Mouse (Mus musculus) erythroid progenitor cell, adult 5-6 weeks (primary cell): ENCODE measurements around the gene Cwf19l1. TPM values are rescaled to one million over a fixed set of nuclear protein-coding genes. Genes with fewer than 3 reads are reported as not detected.

ENCODE experiments used
- ATAC-seq: replicated peaks from 2 replicates; pipeline ENCODE4 v1.8.0; 2016; ENCODE audit warnings: moderate number of reproducible peaks, mild to moderate bottlenecking, moderate TSS enrichment, inconsistent platforms; ENCODE audit not compliant: poor library complexity, low FRiP score, severe bottlenecking
- total RNA-seq, 2 experiments: library from RNA; stranded (forward) in 1 of 2; stranded (reverse) in 1 of 2; fragments of 150-400 nt in 1 of 2; fragments of 186-747, 209-891 nt in 1 of 2; gene quantifications; 2 replicates each; pipeline versions ENCODE4 v1.2.3 to v1.2.4; 2015 to 2017; ENCODE audit warnings: low replicate concordance in 2 of 2

Cwf19l1 gene
- 5.4 and 23.1 TPM in 2 replicates for total RNA-seq (2015; ENCODE audit: low replicate concordance)
- 4.1 and 8.6 TPM in 2 replicates for total RNA-seq (2017; ENCODE audit: low replicate concordance)

DNA sequence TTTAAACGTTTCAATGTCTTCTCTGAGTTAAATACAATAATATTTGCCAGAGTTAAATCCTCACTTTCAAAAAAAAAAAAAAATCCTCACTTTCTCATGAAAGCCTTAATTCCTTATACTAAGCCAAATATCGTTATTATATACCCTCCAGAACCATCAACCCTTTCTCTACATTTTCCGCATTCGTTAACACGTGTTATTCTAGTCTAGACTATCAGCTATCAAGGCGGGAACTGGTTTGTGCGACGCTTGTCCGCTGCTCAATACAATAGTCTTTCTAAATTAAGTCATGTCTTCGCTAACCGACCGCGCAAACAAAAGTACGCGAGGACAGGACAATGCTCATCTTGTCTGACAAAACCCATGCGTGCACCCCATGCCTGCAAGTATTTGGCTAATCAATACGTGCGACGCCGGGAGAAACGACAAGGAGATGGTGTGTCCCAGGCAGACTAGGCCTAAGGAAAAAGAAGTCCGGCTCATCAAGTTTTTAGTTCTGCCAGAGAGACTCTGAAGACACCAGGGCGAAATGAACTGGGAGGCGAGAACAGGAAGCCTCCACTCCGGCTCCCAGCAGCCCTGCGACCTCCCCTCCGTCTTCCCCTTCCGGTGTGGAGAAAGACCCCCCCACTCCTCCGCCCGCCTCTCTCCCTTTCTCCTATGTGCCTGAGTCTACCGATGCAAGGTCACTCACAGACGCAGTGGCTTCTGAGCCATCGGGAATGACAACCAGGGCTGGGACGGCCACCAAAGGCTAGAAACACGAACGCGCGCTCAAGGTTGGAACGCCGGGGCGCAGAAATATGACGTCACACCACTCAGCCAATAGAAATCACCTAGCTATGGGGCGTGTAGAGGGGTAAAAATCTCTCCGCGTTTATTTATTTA lies at the start of gene Cwf19l1:
Cwf19l1 (minus strand) TSS at position 805 of the 888 bp plus-strand sequence.
- ATAC-seq = peak; percentile 92

DNA sequence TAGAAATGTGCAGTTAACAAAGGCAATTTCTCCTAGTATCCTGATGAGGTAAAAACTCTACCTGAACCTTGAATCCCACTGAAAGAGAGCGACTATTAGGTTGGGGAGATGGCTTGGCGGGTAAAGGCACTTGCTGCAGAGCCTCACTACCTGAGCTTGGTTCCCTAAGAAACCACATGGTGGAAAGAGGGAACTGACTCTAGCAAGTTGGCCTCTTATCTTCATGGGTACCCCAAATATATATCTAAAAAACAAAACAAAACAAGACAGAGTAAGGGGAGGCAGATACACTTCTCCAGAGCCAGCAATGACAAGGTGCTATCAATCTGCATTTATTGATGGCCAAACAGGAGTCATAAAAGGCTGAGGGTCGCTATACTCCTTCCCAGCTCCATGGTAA lies 48.3 kb upstream of the Cwf19l1 start:
- ATAC-seq = no peak

DNA sequence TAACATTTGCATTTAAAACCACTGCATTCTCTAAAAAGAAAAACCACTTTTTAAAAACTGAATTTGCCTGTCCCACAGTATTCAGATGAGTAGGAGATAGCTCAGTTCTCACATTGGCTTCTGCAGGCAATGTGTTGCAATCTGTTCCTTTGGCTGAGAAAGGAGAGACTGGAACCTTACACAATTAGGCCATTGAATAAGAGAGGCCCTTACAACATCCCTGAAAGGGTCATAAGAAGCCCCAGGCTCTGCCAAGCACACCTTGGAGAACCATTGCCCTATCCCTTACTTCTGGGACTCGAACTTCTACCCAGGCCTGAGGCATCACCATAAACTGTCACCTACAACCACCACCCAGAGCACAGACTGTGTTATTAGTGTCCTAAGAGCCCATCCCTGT lies 44.8 kb upstream of the Cwf19l1 start:
- no peak for ATAC-seq

DNA sequence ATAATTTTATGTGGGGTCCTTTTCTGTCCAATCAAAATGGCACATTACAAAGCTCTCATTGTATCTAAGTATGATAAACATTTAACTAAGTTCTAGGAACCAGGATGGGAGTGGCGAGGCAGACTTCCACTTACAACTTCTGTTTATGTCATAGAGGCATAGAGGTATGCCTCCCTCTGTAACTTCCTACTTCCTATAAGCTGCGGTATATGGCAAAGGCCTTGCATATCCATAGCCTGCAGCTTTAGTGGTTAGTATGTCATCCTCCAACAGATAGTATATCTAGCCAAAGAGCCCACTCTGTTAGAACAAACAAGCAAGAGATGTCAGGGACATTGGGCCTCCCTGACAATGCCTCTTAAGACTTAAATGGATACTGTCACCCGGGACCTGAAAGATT lies 41.1 kb upstream of the Cwf19l1 start:
- ATAC-seq = no peak

DNA sequence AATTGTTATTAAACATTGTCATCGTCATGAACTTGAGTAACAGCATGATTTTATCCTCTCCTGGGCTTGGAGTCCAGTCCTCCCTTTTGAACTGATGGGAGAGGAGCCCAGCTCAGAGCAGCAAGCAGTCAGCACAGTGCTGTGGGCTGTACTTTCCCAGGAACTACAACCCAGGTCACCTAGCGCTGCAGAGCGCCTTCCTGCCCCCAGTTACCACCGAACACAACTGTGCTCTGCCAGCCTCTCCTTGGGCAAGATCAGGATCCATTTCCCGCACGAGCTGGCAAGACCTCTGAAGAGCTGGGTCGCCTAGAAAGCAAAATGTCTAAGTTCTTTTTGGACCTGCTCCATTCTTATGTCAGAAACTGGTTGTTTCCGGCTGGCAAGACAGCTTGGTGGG lies 39.2 kb upstream of the Cwf19l1 start:
- no peak for ATAC-seq

DNA sequence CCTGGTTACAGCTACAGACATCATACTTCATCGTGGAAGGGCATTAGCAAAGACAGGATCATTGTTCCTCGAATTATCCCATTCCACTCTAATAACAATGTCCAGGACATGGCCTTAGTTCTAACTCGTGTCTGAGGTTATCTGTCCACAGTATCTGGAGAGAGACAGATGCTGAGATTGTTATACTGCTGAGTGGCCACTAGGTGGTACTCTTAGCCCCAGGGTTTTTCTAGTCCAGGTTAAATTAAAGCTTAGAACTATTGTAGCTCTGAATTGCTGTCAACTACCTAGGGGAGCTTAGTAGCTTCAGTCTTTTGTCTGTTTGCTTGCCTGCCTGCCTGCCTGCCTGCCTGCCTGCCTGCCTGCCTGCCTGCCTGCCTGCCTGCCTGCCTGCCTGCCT lies 25.8 kb upstream of the Cwf19l1 start:
- ATAC-seq = no peak

DNA sequence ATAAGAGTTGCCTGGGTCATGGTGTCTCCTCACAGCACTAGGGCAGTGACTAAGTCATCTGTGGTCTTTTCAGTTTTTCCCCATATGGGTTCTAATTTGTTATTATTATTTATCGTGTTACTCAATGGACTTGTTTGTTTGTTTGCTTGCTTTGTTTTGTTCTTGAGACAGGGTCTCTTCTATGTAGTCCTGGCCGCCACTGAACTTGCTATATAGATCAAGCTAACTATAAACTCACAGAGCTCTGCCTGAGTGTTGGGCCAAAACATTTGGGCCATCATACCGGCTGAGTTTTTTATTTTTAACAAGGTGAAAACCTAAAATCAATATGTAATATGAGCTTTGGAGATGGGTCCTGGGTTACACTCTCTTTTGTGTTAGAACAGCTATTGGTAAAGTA lies 23.7 kb upstream of the Cwf19l1 start:
- no peak for ATAC-seq

DNA sequence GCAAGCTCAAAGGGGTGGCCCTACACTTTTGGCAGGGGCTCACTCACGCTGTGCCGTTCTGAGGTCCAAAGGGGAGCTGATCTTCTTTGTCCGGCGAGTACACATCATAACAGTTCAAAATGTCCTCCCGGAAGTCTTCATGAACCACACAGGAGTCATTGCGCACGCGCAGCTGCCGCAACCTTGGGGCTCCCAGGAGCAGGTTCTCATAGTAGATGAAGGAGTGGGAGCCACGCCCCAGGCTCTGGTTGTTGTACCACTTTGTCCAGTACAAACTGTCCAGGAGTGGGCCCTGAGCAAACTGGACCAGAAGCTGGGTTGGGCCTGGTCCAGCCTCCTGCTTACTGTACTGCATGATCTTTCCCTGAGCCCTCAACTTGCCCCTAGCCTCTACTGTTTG lies 21.3 kb upstream of the Cwf19l1 start:
- no peak for ATAC-seq

DNA sequence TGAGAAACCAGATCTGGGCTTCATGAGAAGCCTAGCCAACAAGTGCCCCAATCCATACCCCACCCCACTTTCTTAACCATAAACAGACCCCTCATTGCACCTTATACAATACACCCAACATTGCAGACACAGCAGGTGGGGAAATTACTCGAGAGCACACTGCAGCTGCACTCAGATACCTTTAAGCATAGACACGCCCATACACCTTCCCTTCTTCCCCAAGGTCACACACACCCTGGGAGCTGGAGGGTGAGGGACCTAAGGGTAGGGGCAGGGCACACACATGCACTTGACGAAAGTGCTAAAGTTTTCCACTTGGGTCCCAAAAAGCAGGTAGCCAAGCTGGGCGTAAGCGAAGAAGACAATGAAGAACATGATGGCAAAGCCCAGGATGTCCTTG lies 18.1 kb upstream of the Cwf19l1 start:
- no peak for ATAC-seq

DNA sequence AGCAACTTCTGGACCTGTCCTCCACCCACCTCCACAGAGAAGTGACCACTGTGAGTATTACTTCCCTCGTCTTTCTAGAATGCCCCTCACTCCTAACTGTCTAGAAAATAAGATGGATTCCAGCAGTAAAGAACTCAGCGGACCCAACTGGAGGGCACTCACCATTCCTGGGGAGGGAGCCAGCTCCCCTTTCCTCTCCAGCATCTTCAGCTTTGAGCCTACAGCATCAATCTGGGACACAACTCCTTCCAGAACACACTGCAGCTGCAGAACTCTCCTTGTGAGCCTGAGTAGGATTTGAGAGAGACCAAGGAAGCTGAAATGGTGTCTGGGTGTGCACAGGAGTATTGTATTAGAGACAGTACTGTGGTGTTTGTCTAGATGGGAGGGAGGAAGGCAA lies 13.3 kb upstream of the Cwf19l1 start:
- ATAC-seq = no peak

DNA sequence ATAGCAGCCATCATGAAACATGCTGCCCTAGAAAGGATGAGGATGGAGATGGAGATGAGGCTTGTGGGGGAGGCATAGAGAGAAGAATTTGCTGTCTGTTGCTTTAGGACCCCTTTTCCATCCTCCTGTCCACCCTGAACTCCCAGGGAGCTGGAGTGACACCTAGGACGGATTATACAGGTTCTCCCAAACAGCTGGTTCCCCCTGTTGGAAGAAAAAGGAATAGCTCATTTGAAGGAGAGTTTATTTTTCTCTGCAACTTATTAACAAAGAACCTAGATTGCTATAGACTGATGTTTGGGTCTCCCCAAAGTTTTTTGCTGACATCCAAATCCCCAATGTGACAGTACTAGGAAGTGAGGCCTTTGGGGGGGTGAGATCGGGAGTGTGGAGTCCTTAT lies 12.7 kb upstream of the Cwf19l1 start:
- ATAC-seq = no peak

DNA sequence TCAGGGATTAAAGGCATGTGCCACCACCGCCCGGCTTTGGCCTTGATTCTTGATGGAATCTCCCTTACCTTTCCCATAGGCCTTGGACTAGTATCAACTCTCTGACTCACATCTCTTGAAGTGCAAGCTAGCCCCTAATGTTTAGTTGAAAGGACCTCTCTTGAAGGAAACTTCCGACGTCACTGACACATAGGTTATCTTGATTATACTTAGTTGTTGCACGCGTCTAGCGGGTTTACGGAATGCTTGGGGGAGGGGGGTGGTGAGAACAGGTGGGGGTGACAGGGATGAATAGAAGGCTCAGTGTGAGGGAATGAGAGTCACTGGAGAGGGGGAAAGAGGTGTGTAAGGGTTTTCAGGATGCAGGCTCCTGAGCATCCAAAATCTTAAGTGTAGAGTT lies 11.3 kb upstream of the Cwf19l1 start:
- ATAC-seq = no peak

DNA sequence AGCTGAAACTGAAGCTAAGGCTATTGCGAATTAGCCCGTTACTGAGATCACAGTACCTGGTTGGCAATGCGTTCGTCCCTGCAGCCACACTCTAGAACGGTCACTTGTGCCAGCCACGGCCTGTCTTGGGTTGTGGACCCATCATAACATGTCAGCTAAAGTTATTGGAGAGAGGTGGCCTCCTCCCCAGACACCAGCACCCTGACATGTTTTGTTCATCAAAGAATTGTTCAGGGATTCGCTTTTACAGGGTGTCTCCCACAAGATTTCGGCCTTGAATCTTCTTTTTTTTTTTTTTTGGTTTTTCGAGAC lies 10.8 kb upstream of the Cwf19l1 start:
- peak; percentile 30 for ATAC-seq

DNA sequence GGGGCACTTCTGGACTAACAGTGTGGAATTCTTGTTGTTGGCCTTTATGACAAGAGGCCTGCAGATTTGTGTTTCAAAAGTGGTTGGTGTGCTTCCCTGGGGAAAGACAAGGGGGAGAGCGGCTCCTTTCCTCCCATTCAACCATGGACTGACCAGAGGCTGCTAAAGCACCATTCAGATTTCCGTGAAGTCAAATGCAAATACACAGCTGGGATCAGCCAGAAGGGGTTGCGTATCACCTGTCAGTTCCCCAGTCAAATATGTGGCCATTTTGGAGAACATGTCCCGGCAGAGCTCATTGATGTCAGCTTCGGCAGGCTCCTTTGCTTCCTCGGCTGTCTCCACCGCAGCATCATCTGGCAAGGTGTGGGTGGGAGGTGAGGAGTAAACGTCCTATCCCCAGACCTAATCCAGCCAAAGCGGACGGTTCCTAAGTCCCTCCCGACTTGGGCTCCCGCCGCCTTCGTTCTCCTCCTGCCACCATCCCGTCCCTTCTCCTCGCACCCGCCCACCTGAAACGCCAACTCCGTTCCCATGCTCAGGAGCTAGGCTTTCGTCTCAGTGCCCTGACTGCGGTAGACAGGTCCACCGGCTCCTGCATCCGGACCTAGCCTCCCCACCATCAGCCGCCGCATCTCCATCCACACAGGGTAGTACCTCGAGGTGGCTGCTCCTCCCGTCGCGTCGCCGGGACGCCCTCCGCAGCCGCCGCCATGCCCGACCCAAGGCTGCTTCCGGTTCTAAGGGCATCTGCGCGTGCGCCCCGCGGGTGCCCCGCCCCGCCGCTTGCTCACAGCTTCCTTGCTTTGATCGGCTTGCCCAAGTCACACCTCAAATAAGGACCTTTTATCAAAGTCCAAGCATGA lies 10.3 kb upstream of the Cwf19l1 start, which contains the start of gene Bloc1s2:
Bloc1s2 (minus strand) TSS at position 745 of the 866 bp plus-strand sequence.
- ATAC-seq = peak; percentile 96

DNA sequence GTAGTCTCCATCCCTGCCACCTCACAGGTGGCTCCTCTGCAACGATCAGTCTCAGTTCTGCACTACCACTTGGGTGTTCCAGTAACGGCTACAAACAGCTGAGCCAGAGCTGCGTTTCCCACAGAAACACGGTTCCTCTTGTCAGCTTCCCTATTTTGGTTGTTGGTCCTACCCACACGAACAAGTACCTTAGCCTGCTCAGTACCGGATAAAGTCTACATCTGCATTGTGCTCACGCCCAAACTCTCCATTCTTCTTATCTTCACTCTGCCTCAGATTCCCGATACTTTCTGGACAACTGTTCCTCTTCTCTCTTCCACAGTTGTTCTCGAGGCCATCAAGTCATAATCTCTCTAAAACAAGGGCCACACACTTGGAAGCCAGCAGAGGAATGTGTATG lies 8.7 kb upstream of the Cwf19l1 start:
- no peak for ATAC-seq

DNA sequence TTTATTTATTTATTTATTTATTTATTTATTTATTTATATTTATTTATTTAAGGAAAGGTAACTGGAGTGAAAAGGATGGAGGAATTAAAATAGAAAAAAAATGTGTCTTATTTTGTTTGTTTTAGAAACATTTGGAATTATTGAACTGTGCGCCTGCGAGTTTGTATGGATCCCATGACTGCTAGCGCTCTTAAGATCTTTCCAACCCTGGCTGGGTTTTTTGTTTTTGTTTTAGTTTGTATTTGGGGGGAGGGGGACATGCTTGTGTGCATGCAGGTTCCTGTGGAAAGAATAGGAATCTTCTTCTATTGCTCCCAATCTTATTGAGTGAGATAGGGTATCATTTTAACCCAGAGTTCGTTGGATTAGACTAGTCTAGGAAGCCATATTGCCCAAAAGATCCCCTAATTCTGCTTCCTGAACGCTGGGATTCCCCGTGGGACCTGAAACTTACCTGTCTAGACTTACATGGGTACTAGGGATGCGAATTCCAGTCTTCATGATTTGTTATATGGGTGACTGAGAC lies 347 bp upstream of the Cwf19l1 start:
- no peak for ATAC-seq

DNA sequence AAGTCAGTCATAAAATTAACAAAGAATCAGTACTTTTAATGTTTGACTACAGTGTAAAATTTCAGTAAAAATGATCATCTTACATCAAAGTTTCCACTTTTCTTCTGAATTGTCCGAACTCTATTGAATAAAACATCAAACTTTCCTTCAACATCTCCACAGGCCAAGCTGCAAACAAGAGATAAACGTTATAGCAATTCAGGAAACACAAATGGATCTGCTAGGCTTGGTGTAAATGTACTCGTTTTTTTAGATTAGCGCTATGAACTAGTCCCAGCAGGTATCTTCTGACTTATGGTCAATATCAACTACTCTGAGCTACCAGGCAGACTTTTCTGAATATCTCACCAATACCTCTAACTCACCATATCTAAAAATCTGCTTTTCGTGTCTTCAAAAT lies 2.8 kb downstream of the Cwf19l1 start:
- no peak for ATAC-seq

DNA sequence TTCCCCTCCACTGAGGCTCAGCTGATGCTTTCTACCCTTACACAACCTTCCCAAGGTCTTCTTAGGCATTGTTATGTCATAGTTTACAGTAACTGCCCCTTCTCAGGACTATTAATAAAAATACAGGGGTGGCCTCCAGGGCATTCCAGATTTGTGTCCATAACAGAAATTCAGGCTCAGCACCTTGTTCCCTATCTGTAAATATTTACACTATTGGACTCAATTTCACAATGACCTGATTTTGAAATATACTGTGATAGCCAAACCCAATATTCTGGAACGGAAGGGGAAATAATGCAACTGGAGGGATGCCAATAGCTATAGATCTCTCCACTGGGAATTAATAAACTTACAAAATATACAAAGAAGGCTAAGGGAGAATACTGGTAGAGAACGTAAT lies 7.1 kb downstream of the Cwf19l1 start:
- no peak for ATAC-seq

DNA sequence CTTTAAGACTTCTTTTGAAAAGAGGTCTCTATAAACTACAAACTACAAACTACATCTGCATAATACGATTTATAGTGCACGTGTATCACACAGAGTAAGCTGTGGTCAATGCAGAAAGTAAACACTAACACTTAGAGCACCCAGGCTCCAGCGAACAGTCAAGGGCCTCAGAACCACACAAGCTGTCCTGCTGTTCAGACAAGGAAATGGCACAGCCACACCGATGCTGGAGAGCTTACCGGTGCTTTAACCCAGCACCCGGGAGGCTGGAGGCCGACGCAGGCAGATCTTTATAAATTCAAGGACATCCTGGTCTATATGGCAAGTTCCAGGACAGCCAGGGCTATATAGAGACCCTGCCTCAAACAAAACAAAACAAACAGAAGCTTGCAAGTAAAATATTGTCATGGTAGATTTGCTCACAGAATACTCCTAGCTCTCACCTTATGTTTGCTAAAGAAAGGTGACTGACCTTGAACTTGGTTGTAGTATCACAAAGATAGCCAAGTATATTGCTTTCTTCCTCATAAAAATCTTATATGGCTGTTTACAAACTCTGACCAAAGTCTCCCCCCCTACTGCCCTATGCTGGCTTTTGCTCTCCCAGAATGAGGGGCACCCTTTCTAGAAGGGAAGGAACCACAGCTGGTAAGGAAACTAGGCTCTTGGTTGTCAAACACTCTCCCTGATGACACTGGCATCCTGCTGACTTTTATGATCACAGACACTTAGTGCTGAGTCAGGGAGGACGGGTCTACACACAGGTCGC lies 7.8 kb downstream of the Cwf19l1 start:
- no peak for ATAC-seq

DNA sequence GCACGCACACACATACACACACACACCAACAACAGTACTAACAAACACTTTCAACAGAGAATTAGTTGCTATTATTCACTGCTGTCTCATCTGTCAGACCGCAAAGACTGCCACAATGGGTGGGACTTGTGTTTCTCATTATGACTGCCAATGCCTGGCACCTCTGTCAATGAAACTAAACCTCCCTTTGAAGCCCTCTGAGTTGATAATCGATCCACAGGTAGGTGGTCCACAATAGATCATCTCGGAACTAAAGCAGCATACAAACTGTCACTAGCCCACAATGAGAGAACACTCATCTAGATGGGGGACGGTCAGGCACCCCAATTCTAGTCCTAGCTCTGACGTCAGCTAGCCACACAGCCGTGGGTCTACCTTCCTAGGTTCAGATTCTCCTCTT lies 14.5 kb downstream of the Cwf19l1 start:
- no peak for ATAC-seq
